Mouse (Mus musculus): ENCODE measurements at regions not wholly inside any gene's neighbourhood (a gene's known extent, or its start where the extent isn't known, plus 50 kb on each side); places are given as distances from the start of the nearest gene placed in this dataset.

DNA sequence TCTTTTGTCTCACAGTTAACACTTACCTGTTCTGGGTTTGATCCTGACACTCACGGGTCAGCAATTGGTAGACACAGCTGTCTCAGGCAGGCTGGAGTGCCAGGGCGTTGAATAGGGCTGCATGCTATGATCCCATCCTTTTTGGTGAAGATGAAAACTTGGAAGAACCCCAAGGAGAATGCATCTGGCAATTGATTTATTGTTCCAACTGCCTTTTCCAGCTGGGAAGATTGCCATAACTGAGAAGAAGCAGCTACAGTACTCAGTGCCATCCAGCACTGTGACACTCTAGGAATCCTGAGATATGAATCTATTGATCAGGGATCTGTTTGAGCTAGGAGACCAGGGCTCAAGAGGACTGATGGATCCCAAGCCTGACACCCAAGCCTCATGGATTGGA, 79.6 kb upstream of the Dlg1 start:
- no peak for TF ChIP-seq POLR2A (IDR thresholded peaks at IDR 0.05; ENCODE audit: borderline replicate concordance, low read depth, low read length)
- TF ChIP-seq CTCF (IDR thresholded peaks at IDR 0.05; ENCODE audit: low read depth, low read length), result no peak

Measured in bone marrow macrophage, adult 2 months (primary cell).